Mouse (Mus musculus) heart, adult 2 months (tissue): ENCODE results near the gene Erc2.

Experiments used
- CTCF ChIP-seq: fragments of 200-600 bp; IDR thresholded peaks from 2 replicates; pipeline ENCODE4 v1.8.1; 2022; ENCODE audit warnings: antibody characterized with exemption, mild to moderate bottlenecking, moderate library complexity
- EP300 ChIP-seq: fragments of 200-500 bp; IDR thresholded peaks from 2 replicates; pipeline ENCODE4 v1.6.1; 2011; ENCODE audit warnings: low read depth, low read length, control low read depth; ENCODE audit not compliant: insufficient read depth
- POLR2A ChIP-seq: fragments of 200-500 bp; IDR thresholded peaks from 2 replicates; pipeline ENCODE4 v1.6.1; 2011; ENCODE audit warnings: mild to moderate bottlenecking, low read depth, low read length, control low read depth; ENCODE audit not compliant: insufficient read depth

- no peak for TF ChIP-seq CTCF
- TF ChIP-seq POLR2A = no peak
- no peak for TF ChIP-seq EP300
These were observed 708.9 kb downstream of the Erc2 start for GRCm38 (mm10) chr14:28331108-28331507.
